Mouse (Mus musculus) heart, adult 2 months (tissue): Measurements from ENCODE around the gene Spg20.

ENCODE experiments used
- EP300 ChIP-seq: fragments of 200-500 bp; IDR thresholded peaks from 2 replicates; pipeline ENCODE4 v1.6.1; 2011; ENCODE audit warnings: low read depth, low read length, control low read depth; ENCODE audit not compliant: insufficient read depth
- POLR2A ChIP-seq: fragments of 200-500 bp; IDR thresholded peaks from 2 replicates; pipeline ENCODE4 v1.6.1; 2011; ENCODE audit warnings: mild to moderate bottlenecking, low read depth, low read length, control low read depth; ENCODE audit not compliant: insufficient read depth

GRCm38 (mm10) chr3:55088843-55089242 lies 23.1 kb upstream of the Spg20 start:
- no peak for TF ChIP-seq POLR2A
- TF ChIP-seq EP300 = no peak
